Mouse (Mus musculus) spleen, postnatal 10 days (tissue): ENCODE results near the gene Itpr3.

Source experiments
- DNase-seq, 2 experiments: peaks; one replicate each; pipeline ENCODE4 v3.0.0; 2021 to 2022; ENCODE audit warnings: low spot score in 2 of 2

Itpr3 gene

DNA sequence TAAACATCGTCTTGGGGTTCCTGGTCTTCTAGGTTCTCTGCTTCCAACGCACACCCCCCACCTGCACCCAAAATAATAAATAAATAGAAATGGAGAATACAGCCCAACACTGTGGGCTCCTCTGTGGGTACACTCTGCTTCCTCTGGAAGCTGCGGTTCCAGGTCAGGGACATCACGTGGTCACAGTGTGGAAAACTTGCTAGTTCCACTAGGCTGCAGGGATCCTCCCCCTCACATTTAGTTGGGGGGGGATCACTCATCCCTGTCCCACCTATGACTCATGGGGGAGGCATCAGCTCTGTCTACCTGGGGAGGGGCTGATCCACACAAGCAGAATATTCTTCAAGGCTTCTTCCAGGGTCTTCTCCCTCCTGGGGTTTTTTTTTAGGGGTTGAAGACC lies 87.0 kb downstream of the Itpr3 start:
- no peak for DNase-seq

DNA sequence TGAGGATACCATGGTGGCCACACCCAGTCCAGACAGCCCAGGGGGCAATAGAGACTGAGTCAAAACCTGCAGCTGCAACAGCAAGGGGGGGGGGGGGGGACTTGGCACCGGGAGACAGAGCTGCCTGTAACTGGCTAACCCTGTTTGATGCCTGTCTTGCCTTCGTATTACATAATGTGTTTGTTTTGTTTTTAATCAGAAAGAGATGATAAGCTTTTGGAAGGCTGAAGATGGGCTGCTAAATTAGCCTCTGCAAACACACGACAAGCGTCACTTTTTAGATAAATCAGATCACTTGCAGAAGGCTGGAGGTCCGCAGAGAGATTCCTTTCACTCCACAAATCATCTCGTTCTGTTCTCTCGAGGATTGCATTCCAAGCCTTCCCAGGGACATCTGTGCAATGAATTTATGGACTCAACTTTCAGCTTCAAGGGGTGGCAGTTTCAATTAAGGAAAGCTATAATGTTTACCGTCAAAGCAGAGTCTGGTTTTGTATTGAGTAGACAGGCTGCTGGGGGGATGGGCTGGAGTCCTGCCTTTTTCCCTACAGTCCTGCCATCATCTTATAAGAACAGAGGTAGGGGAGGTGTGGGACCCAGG lies 89.3 kb downstream of the Itpr3 start:
- DNase-seq = no peak

DNA sequence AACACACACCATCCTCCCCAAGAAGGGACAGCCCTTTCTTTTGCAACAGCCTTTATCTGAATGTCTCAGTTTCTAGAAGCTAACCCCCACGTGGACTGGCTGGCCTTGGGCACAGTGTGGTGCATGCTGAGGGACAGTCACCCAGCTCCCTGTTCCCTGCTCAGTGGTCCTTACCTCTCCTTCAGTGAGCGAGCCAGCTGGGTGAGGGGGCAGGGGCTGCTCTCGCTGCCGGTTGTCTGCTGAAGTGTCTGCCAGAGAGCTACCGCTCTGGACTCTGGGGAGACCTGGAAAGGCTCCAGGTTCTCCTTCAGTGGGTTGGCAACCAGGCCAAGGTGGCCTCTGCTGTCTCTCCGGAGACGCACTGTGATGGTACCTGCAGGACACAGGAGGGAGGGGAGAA lies 93.8 kb downstream of the Itpr3 start:
- DNase-seq = no peak

DNA sequence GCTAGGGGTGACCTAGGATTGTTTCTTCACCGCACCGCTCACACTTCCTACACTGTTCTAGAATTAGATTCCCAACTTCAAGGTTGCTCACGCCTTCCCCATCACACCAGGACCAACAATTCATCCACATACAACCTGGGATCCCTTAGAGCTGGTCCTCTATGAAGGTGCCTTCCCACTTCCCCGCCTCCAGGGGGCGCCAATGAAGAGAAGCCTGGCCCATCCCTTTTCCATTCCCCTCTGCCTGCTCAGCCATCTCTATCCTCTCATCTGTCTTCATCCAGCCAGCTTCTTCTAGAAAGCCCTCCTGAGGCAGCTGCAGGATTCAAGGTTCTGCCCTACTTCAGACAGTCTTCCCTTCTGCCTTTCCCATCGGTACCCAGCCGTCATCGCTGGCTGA lies 94.3 kb downstream of the Itpr3 start:
- DNase-seq = peak; percentile 57 to 81

DNA sequence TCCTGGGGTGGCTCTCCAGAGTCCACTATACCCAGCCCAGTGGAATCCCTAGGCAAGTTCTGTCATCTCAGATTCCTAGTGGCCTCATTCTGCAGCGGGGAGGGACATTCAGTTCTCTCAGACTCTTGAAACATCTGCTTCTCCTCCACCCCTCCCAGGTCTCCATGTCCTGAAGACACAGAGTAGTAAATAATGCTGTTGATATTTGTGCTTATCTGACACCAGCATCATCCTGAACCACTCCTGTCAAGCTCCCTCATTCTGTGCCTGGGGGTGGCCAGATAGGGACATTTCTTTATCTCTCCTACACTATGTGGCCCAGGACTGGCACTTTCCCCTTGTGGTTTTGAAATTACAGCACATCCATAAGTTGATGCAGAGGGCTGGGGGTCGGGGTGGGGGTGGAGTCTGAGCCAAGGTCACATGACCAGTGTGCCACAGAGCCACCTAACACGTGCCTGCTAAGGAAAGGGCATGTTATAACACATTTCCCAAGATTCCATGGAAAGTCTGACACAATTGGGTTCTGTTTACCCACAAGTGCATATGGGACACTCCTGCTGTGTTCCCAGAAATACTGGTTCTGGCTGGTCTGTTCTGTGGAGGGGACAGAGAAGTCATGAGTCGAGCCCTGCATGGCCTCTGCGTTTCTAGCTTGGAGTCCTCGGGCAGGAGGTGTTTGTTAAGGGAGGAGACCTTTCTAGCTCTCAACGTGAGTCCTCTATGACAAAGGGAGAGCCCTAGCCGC lies 96.0 kb downstream of the Itpr3 start:
- DNase-seq = peak in 1 of 2 experiments; percentile 50

DNA sequence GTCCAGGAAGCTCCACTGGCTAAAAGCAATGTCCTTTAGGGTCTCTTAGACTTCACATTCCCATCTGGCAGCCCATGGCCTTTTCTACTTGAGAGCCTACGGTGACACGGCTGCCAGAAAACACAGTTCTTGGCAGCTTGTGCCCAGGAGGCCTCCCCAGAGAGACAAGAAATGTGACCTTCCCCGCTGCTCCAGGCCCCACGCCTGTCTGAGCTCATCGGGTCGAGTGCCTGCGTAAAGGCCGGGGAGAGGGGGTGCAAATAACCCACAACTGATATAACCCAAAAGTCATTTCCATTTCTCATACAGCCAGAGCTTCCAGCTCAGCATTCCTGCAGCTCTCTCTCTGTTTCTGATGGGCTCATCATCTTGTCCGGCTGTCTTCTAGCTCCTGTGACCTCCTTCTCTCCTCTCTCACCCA lies 96.7 kb downstream of the Itpr3 start:
- no peak for DNase-seq

DNA sequence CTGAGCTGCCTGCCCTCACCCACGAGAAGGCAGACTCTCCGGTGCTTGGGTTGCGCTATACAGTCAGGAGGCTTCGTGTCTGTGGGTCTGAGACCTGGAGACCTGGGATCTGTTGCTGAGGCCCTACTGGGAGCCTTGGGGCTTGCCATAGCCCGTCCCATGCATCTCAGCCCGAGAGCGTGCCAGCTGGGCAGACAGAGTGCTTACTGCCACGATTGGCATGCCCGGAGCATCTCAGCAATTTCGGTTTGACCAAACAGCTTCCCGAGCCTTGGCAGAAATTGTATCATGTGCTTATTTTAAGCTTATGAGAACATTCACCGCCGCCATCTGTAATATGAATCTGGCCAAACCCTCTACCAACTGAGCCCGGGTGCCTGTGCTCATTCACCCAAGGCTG lies 97.2 kb downstream of the Itpr3 start:
- no peak for DNase-seq

DNA sequence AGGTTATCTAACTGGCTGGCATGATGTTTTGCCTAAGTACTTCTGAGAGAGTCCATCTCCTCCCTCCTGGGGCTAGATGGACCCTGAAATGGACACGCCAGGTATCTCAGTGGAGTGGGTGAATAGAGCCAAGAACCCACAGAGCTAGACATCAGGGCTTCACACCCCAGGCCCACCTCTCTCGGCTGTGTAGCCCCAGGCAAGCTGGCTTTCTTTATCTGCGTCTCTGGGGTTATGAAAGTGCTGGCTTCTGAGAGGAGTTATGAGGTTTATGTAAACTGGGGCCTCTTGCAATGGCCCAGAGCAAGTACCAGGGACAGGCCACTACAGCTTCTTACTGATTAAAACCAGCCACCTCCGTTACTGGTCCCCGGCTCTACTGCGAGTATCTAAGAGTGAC lies 97.8 kb downstream of the Itpr3 start:
- no peak for DNase-seq

DNA sequence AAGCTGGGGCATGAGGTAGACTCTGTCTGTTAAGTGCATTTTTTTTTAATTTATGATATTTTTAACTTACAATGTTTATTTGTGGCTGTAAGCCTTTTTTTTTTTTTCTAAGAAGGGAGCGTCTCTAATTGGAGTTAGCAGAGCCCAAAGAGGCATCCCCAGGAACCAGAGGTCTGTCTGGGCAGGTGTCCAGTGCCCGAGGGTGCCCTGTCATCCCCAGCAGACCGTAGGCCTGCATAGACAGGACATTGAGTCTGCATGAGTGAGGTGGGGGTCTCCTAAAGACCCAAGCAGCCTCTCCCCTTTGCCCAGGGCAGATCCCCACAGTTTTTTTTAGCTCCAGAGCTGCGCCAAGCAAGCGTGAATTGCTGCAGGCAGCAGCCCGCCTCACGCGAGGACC lies 98.6 kb downstream of the Itpr3 start:
- DNase-seq = no peak

DNA sequence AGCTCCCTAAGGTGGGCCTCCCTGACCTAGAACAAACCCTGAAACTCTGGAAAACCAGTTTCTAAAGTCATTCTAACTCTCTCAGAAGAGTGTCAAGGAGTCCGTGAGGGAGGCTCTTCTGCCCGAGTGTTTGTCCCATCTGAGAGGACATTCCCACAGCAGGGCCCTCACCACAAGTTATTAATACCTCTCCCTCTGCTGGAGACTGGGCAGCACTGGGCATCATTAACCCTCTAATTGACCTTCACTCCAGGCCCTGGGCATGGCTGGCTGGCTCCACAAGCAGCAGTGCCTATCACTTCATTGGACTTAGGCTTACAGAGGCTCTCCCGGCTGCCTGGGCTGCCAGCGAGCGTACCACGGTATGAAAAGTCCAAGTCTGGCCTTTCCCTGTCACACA lies 101.3 kb downstream of the Itpr3 start:
- no peak for DNase-seq

DNA sequence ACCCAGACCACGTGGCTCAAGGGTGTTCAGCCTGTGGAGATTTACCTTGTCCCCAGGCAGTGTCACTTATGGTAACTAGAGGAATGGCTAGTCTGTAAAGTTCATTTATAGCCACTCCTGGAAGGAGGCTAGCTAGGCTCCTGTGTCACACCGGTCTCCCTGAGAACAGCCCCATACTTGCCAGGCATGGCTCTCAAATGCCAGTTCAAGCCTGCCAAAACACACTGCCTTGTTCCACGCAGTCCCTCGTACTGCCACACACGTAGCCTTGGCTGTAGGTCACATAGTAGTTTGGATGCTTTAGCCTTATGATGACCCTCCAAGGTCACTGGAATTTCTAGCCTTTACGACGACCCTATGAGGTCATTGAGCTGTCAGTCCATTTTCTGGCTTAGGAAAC lies 102.1 kb downstream of the Itpr3 start:
- DNase-seq = no peak

DNA sequence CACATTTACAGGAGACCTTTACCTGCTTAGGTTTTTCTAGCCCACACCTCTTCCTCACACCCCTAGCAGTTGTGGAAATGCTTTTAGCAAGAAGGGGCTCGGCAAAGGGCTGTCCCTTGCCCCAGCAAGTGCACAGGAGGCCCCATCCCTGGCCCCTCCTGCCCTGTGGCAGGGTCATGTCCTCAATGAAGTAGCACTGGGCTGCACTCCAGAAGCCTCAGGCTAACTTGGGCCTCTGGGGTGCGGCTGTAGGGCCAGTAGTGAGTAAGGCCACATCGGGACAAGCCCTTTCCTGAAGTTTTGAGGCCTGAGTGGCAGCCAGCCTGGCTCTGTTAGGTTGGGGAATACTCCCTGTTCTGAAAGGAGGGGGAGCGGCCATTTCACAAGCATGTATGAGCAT lies 103.8 kb downstream of the Itpr3 start:
- DNase-seq = no peak

DNA sequence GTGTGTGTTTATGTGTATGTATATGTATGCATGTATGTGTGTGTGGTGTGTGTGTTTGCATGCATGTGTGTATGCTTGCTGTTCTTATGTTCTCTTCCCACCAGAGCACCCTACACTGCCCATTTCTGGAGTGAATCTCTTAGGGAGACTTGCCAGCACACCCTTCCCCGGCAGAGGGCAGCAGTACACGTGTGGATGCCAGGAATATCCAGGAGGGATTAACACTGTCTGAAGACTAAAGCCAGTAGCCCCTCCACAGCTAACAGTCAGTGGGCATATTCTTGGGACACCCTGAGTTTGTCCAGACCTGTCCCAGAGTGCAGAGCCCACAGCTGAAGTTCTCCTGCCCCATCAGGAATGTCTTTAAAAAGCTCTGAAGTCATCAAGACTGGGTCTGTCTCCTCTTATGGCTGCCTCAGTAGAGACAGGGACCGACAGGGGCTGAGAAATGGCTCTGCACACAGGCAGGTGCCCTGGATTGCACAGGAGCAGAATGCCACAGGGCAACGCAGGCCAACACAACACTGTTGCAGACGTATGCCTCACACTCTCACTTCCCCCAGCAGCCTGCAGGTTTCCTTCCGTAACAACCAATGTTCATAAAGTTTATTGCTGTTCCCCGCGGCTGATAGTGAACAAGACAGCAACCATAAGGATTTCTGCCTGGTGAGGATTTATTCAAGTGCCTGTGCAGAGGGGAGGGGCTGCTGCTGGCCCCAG lies 108.1 kb downstream of the Itpr3 start:
- DNase-seq = no peak

DNA sequence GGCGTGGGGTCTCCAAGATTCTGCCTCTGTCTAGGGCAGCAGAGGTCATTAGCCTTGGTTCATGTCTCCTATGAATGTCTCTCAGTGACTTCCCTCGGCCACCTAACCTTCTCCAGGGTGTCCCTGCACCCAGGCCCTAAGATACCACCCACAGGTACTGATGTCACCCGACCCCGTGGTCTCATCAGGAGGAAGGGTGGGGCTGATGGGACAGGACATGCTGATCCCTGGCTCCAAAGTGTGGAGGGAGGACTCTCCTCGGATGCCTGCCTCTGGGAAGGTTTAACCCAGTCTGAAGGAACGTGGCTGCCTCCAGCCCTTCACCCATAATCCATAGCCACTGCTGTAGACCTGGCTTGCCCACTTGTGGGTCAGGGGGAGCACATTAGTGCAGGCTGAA lies 109.8 kb downstream of the Itpr3 start:
- no peak for DNase-seq

DNA sequence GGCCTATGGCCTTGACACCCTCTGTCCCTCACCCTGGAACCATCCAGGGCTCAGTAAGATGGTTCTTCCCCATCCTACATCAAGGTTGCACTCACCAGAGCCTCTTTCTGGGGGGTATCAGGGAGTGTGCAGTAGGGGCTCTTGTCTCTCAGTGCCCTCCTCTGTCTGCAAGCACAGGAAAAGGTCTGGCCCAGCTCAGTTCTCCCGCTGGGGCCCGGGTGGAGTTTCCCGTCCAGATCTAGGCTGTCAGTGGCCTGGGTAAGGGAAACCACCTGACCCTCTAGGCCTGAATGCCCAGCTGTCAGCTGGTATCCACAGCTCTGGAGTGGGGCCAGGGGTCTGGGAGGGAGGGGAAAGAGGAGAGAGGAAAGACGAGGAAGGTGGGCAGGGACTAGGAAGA lies 110.4 kb downstream of the Itpr3 start, which contains the start of gene Ip6k3:
Ip6k3 (minus strand) TSS at position 251 of the 400 bp plus-strand sequence.
- DNase-seq = no peak

DNA sequence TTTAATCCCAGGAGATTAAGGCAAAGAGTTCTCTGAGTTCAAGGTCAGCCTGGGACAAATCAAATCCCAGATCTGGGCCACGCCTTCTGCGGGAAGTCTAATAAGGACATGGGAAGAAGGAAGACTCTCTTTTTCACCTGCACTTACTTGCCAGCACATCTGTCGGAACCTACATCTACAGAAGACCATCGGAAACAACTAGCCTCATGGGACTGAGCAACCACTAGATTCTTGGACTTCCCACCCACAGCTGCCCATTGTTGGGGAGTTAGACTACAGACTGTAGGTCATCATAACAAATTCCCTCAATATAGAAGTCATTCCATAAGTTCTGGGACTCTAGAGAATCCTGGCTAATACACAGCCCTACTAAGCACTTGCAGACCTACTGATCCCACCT lies 111.5 kb downstream of the Itpr3 start:
- no peak for DNase-seq

DNA sequence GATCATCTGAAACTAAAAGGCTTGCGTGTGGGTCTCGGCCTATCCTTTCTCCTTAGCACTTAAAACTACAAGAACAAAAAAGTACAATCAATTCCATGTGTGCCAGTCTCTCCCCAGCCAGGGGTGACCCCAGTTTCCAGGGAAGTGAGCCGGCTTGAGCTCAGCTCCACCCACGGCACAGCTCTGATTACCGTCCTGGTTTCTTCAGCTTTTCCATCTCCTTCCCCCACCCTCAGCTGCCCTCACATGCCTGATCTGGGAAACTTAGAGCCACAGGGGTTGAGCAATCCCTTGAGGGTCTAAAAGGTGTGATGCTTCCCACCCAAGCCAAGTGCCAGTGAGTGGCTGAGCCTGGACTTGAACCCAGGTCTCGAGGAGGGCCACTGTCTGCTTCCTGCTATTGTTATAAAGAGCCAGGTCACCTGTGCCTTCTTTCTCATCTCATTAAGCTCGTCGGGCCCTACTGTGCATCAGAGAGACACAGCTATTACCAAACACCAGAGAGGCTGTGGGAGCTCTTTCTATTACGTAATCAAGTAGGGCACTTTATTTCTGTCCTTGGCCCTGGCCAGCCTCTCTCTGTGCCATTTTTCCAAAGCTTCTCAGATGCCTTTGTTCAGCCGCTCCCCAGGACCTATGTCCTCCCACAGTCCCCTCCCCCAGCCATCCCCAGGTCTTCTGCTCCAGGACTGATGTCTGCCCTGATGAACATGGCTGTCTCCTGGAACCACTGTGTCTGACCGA lies 113.0 kb downstream of the Itpr3 start:
- no peak for DNase-seq

DNA sequence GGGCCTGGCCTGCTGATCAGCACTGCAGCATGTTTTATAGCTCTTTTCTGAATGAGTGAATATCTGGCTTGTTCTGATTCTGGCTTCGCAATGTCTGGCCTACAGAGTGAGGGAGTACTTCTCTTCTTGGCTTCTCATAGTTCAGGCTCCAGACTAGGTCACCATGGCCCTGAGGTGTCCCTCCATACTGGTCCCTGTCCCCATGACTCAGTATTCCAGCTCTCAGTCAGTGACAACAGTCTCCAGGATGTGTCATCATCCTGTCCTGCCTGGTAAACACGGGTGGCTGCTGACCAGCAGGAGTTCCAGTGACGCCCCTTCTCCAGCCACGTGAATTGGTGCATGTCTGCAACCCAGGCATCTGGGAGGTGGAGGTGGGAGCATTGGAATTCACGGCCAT lies 114.0 kb downstream of the Itpr3 start:
- no peak for DNase-seq
